Mouse (Mus musculus): ENCODE measurements around the gene Pfdn6.
"Not testable (repeated sequence)": the region's sequence is repeated elsewhere in the genome, so short reads cannot be mapped to it uniquely, and the experiment has no call there.

The Pfdn6 gene

DNA sequence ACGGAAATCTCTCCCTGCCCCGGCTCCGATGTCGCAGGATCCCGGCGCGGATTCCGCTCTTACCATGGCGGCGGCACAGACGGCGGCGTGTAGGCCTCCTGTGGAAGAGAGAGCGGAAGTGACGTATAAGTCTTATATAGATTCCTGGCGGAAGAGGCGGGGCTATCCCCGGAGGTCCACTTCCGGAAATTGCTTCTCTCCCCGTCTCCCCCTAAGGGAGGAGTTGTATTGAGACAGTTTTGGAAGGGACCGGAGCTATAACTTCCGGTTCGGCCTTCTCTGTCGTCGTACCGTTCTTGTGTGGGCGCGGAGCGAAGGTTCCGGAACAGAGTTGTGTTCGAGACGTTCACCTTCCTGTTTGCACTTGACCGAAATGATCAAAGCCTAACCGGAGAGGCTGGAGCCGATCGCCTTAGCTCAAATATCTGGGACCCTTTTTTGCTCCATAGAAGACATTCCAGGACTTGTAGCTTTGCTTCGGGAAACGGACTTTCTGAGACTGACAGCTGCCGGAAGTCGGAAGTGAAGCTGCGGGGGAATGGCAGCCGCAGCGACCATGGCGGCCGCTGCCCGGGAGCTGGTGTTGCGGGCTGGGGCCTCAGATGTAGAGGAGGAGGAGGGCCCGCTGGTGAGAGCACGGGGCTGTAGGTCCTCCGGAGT is 15.5 kb upstream of the Pfdn6 start, which contains the start of the genes Vps52 and Rps18:
Vps52 (plus strand) TSS at position 258 of the 660 bp plus-strand sequence.
Rps18 (minus strand) TSS at position 447 of the 660 bp plus-strand sequence.
- DNase-seq (ENCODE audit: low read depth, low spot score) = peak; percentile 94

DNA sequence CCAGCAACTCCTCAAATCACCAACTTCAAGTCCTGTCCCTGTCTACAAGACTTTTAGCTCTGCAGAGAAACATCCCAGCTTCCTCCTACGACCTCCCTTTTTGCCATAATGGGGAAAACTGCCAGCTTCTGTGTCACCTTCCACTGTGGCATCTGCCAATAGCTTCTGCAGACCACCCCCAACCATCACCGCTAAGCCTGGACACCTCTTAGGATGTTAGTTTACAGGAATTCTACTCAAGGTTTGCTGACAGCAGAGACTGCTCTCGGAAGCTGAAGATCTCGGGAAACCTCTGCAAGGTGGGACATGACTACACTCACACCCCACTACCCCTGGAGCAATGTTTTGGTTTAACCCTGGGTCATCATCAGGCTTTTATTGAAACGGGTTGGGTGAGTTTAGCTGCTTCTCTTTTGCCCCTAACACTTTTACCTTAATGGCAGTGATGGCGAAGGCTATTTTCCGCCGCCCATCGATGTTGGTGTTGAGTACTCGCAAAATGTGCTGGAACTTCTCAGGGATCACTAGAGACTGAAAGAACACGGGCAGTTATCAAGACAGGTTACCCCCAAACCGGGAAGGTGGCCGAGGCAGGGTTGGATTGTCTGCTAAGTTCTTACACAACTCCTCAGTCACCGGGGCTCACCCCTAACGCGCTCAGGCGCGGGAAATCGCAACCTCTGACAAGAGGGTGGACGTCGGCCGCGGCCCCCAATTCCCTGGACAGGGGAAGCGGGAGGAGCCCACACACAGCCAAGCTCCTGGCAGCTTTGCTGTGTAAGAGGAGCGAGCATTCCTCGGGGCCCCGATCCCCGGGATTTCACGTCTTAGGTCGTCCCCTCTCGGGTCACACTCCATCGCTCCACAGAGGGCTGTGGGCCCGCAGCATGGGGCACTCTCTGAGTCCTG is 14.8 kb upstream of the Pfdn6 start:
- DNase-seq (ENCODE audit: low read depth, low spot score) = no peak

DNA sequence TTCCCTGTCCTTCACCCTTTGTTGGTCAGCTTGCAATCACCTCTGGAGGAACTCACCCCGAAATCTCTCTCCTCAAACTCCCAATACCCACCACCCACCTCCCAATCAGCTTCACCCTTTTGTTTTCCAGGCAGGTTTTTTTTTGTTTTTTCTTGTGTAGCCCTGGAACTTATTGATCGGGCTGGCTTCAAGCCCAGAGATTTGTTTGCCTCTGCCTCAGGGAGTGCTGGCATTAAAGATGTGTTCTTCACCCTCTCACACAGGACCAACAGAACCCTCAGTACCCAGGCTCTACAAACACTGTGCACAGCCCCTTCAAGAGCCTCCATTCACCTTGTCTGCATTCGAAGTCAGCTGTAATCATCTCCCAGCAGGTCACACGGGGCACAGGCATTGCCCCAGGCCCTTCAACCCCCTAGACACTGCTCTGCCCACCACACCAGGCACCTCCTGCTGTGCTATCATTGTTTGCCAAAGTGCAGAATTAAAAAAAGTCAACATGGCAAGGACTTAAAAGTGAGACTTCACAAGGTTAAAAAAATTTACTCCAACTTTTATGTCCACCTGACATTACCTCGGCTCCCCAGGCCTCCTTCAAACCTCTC is 13.9 kb upstream of the Pfdn6 start:
- DNase-seq (ENCODE audit: low read depth, low spot score) = no peak

DNA sequence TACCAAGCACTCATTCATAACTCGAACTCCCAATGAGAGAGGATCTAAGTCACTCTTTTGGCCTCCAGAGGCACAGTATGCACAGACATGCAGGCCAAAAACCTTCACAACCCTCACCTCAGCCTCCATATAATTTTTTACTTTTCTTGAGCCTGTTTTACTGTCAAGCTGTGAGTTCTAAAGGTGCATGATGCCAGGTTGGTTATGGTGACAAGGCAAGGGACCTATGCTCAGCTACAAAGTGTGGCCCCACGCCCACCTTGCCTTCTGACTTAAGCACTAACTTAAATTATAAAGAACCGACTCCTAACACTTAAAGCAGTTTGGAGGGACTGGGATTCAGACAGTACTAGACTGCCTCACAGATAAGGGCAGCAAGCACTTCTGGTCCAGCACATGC is 13.2 kb upstream of the Pfdn6 start:
- no peak for DNase-seq (ENCODE audit: low read depth, low spot score)

DNA sequence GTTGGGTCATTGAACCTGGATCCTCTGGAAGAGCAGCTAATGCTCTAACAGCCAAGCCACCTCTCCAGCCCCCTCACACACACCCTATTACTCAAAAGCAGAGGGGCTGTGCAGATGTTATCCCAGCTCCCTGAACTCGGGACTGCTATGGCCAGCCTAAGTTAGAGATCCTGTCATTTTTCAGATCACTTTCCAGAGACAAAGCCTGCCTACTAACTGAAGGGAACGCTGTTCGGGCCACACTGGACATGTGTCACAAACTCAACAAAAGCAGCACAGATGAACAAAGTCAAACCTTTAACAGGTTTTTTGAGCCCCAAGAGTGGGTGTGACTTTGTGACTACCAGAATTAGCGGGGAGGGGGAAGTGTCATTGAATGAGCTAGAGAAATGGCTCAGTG is 12.7 kb upstream of the Pfdn6 start:
- DNase-seq (ENCODE audit: low read depth, low spot score) = no peak

DNA sequence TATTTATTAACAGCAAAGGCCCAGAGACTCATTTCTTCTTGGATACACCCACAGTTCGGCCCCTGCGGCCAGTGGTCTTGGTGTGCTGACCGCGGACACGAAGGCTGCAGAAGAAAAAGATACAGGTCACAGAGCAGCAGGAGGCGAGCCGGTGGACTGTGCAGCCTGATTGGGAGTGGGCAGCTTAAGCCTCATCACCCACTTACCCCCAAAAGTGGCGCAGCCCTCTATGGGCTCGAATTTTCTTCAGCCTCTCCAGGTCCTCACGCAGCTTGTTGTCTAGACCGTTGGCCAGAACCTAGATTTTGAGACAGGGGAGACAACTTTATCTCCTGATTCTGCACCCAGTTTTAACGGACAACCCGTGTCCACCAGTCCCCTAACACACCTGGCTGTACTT is 11.9 kb upstream of the Pfdn6 start:
- DNase-seq (ENCODE audit: low read depth, low spot score) = not testable (repeated sequence)

DNA sequence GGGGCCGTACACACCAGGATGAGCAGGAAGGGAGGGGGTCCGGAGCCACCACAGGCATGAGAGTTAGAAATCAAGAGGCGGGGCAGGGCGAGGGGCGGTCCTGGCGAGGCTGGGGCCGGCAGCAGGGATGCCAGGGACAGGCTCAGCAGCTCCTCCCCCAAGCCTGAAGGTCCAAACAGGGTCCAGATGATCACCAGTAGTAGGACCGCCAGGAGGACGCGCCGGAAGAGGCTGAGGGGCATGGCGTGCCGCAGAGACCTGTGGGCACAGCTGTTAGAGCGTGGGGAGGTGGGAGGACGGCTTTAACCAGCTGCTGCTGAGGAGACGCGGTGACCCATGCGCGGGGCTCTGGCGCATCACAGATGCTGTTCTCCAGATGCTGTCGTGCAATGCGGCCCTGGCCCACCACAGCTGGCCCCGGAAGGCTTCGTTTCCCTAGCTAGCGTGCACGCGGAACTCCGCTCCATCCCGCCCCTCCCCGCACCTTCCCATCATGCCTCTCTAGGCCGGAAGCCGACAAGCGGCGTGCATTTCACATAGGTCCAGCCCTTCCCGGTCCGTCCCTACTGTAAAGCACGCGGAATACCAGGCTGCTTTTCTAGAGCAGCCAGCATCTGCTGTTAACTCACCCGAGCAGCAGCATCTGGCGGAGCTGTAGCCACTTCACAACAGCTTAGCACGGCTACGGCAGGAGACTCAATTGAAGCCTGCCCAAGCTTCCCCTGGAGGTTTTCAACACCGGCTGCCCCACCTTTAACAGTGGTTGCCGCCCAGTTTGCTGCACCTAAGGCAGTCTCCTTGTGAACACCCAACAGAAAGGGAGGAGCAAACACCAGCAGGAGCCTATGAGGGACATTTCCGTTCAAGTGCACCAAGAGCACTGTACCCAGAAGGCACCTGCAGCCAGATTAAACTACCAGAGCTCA is 11.1 kb upstream of the Pfdn6 start, which contains the start of gene B3galt4:
B3galt4 (minus strand) TSS at position 468 of the 926 bp plus-strand sequence.
- peak; percentile 88 for DNase-seq (ENCODE audit: low read depth, low spot score)

DNA sequence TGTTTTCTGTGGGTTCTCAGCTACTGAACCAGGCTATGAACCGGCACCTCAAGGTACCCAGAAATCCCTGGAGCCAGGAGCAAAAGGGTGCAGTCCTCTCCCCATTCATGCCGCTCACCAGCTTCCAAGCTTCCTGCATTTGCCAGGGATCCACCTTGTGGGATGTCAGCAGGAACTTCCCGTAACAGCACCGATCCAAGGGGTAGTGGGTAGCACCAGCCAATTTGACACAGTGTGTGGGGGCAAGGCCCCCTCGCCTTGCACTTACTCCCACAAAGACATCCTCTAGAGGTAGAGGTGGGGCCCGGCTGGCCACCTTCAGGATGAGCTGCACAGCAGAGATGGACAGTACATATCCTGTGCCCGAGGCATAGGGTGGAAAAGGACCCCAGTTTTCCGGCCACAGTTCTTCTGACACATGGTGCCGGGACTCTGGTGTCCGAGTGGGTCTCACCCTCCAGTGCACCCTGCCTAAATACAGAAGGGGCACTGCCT is 10.0 kb upstream of the Pfdn6 start:
- DNase-seq (ENCODE audit: low read depth, low spot score) = no peak

DNA sequence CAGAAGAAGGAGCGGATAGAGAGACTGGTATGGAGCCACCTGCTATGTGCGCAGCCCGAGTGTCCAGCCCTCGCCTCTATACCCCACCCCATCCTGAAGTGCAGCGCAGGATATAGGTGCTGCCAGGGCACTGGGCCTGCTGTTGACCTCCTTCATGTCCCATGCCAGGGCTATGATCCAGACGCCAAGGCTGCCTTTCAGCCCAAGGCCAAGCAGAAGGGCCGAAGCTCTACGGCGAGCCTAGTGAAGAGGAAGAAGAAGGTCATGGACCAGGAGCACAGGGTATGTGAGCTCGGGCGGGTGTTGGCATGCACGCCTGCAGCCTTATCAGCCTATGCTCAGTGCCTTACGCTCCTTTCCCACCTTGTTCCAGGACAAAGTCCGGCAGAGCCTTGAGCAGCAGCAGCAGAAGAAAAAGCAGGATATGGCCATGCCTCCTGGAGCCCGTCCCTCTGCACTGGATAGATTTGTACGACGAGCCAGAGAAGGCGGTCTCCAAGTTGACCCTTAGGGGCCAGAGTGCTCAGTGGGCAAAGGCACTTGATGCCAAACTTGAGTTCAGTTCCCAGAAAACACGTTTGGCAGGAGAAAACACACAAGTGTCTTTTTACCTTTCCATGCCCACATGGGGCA is 8.9 kb upstream of the Pfdn6 start:
- DNase-seq (ENCODE audit: low read depth, low spot score) = no peak

DNA sequence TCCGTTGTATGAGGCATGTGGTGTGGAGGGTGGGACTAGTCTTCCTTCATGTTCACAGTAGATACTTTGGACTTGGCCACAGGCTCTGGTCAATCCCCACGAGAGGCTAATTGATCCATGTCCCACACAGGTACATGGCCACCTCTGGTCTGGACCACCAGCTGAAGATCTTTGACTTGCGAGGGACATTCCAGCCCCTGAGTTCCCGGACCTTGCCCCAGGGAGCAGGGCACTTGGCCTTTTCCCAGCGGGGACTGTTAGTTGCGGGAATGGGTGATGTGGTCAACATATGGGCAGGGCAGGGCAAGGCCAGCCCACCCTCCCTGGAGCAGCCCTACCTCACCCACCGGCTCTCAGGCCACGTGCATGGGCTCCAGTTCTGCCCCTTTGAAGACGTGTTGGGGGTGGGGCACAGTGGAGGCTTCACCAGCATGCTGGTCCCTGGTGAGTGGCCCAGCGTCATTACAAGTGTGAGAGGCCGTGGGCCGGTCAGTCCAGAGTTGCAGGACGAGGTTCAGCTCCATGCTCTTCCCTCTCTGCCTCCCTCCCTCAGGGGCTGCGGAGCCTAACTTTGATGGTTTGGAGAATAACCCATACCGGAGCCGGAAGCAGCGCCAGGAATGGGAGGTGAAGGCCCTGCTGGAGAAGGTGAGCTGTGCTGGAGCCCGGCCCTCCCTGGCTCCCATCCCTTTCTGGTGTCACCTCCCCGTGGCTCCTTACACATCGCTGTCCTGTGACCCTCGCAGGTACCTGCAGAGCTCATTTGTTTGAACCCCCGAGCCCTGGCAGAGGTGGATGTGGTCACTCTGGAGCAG is 8.2 kb upstream of the Pfdn6 start:
- DNase-seq (ENCODE audit: low read depth, low spot score) = no peak

DNA sequence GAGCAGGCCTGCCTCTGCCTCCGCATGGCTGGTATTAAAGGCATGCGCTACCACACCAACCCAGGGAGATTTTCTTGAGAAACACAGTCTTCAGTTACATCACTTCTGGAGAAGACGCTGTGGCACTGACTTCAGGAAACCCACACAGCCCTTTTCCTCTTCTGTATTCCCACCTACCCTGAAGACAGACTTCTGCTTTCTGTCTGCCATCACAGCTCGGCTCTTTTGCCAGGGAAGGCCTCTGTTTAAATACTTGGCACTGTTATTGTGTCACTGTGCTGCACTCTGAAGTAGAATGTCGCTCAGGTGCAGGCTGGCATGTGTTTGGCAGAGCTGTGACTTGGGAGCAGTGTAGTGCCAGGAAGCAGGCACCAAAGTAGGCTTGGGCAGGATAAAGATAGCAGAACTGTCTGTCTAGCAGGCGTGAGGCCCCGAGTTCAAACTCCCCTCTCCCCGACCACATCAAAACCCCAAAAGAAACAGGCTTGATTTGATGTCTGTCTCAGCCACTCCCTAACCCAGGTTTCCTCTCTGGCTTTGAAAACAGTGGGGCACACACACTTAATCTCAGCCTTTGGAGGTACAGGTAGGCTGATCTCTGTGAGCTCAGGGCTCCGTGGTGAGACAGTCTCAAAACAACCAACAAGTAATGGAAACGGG is 7.4 kb upstream of the Pfdn6 start:
- no peak for DNase-seq (ENCODE audit: low read depth, low spot score)

DNA sequence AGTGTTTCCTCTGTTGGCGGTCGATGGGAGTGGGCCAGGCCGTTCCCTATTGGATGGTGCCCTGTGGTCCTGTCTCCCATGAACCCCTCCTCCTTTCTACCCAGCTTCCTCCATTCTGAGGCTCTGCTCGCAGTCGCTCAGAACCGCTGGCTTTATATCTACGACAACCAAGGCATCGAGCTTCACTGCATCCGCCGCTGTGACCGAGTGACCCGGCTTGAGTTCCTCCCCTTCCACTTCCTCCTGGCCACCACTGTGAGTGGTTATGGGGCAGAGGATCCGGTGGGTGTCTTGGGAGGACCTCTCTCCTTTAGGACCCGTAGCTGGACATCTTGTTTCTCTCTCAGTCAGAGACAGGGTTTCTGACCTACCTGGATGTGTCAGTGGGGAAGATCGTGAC is 3.3 kb upstream of the Pfdn6 start:
- no peak for DNase-seq (ENCODE audit: low read depth, low spot score)

DNA sequence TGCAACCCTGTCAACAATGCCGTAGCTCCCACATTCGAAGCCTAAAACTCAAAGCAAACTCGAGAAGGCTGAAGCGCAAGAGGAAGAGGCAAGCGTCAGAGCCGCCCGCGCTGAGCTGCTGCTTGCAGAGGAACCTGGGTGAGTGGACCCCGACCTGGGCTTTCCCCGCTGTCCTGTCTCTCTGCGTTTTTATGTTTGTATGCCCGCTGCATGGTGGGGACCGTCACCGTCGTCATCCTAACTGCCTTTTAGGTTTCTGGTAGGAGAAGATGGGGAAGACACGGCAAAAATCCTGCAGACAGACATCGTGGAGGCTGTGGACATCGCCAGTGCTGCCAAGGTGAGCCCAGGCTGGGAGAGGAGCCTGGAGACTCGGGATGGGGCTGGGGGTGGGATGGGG is 1.2 kb upstream of the Pfdn6 start:
- DNase-seq (ENCODE audit: low read depth, low spot score) = no peak

DNA sequence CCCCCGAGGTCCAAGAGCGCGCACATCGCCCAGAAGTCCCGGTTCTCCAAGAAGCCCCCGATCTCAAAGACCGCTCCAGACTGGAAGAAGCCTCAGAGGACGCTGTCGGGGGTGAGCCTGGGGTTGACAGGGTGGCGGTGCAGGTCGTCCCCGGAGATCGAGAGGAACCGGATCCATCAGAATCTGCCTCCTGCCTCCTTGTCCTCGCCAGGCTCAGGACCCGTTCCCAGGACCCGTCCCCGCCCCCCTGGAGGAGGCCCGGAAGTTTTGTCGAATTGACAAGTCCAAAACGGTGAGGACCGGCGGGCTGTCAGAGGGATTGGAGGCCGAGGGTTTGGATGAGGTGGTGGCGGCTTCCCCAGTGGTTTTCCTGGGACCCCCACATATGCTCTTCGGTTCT is 838 bp upstream of the Pfdn6 start:
- no peak for DNase-seq (ENCODE audit: low read depth, low spot score)

DNA sequence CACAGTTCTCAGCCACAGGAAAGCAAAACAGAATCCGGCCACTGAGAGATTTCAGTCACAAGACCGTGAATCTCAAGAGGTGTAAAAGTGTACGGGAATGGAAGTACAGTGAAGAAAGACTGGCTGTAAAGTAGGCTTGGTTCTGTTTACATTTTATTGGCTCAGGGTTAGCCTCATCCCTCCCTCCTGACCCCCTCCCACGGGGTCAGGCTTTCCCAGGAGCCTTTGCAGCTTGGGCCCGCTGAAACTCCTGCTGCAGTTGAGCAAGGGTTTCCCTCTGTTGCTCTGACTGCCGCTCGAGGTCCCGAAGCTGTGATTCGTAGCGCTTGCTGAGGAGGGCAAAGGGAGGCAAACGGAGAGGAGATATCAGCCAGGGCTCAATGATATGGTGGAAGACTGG is 1.4 kb downstream of the Pfdn6 start:
- DNase-seq (ENCODE audit: low read depth, low spot score) = no peak

DNA sequence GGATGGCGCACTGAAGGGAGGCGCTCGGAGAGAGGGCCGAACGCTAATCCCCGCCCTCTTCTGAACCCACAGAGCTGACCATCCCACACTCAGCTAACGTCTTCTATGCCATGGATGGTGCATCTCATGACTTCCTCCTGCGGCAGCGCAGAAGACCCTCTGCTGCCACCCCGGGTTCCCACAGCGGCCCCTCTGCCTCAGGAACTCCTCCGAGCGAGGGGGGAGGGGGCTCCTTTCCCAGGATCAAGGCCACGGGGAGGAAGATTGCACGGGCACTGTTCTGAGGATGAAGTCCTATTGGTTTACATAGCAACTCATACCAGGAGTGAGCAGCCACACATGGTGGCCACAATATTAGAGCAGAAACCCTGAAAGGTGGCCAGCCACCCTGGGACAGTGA is 3.1 kb downstream of the Pfdn6 start:
- DNase-seq (ENCODE audit: low read depth, low spot score) = no peak

DNA sequence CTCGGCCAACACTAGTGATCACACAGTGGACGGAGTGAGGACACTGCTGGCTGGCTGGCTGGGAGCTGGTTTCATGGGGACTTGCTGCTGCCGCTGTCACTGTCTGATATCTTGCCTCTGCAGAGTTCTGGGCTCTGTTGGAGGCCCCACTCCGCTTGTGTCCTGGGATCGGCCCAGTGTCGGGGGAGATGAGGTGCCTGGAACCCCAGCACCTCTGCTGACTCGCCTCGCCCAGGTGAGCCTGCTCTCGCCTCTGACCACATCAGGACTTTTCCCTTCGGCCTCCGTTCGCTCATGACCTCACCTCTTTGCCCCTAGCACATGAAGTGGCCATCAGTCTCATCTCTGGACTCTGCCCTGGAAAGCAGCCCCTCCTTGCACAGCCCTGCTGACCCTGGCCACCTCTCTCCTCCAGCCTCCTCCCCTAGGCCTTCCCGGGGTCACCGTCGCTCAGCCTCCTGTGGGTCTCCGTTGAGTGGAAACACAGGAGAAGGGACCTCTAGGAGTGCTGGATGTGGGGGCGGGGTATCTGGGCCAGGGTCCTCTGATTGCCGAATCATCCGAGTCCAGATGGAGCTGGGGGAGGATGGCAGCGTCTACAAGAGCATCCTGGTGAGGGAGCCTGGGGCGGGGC is 4.6 kb downstream of the Pfdn6 start:
- no peak for DNase-seq (ENCODE audit: low read depth, low spot score)

DNA sequence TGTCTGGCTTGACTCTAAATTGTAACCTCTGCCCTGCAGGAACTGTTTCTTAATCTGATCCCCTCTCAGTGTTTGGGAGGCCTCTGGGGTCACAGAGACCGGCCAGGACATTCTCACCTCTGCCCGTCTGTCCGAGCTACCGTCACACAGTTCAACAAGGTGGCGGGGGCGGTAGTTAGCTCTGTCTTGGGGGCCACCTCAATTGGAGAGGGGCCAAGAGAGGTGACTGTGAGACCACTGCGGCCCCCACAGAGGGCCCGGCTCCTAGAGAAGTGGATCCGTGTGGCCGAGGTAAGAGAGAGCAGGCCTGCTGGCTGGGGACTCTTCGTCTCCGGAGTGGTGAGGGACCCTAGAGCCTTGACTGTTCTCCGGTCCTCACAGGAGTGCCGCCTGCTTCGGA is 7.2 kb downstream of the Pfdn6 start:
- DNase-seq (ENCODE audit: low read depth, low spot score) = no peak

DNA sequence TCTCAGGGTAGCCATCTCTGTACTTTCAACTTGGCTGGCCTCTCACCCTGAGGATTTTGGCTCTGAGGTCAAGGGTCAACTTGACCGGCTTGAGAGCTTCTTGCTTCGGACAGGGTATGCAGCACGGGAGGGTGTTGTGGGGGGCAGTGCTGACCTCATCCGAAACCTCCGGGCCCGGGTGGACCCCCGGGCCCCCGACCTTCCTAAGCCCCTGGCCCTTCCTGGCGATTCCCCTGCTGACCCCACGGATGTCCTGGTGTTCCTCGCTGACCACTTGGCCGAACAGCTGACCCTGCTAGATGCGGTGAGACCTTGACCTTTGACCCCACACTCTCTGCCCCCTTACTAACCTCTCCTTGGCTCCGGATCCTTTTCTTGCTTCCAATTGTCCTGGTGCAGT is 7.7 kb downstream of the Pfdn6 start:
- no peak for DNase-seq (ENCODE audit: low read depth, low spot score)
